Mouse (Mus musculus) megakaryocyte-erythroid progenitor cell, adult 5 weeks (primary cell): ENCODE data around the gene Rchy1. TPM values are rescaled to one million over a fixed set of nuclear protein-coding genes. Genes with fewer than 3 reads are reported as not detected.

Experiments used
- polyA plus RNA-seq: library from polyadenylated mRNA; stranded (reverse); fragments of >175 nt; gene quantifications from 2 replicates; pipeline ENCODE4 v1.2.3, GENCODE M21; 2012

Gene Rchy1
- polyA plus RNA-seq: 11.3 and 11.7 TPM in 2 replicates

GRCm38 (mm10) chr5:91962639-91963440, at the start of gene Rchy1:
Gene Rchy1, minus strand, starts transcription at chr5:91963068.

DNA sequence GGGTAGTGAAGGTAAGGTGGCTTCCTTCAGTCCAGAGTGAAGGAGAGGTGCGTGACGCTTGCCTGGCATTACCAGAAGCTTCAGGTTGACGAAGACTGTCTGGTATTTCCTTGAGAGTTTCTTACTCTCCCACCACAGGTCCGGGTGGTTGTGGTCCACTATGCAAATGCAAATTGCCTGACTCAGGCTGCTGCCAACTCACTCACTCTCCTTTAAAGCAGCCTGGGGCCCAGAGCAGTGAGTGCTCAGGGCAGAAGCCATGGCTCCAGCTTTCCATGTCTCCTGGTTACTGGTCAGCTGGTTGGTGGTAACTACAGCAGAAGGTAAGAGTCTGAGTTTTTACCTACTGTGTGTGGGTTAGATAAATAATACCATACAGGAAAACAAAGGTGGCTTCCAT, 24.4 kb upstream of the Rchy1 start, which contains the start of gene Odaph:
Gene Odaph, plus strand, starts transcription at position 240 of the 400 bp plus-strand sequence.

Other genes starting within 250 kb of the Rchy1 start
- gene Odaph, start 24.4 kb upstream of the Rchy1 start, polyA plus RNA-seq: not detected in 2 replicates
- gene Cdkl2, start 80.8 kb upstream of the Rchy1 start, polyA plus RNA-seq: 0.01 and 0.07 TPM in 2 replicates
- 16.7 and 19.1 TPM in 2 replicates for gene G3bp2, start 120.7 kb upstream of the Rchy1 start, polyA plus RNA-seq
- 23.9 and 27.0 TPM in 2 replicates for gene Uso1, start 174.9 kb upstream of the Rchy1 start, polyA plus RNA-seq